Mouse (Mus musculus) ES-E14 (cell line): Measurements from ENCODE around the gene Pidd1. TPM values are rescaled to one million over a fixed set of nuclear protein-coding genes. Genes with fewer than 3 reads are reported as not detected.
A peak's percentile ranks its signal among the peaks of the same experiment; 100 is the strongest.

Experiments used
- DNase-seq: peaks from one replicate; pipeline ENCODE4 v3.0.0-alpha.2; 2013; ENCODE audit warnings: low read depth, low spot score
- H3K27ac ChIP-seq: 2 replicates; pipeline ENCODE4 v1.5.1; 2012; ENCODE audit warnings: low read depth, mild to moderate bottlenecking, low read length, moderate library complexity, mixed read lengths; ENCODE audit not compliant: poor library complexity, insufficient read depth, severe bottlenecking
- H3K36me3 ChIP-seq: 2 replicates; pipeline ENCODE4 v1.6.1; 2012; ENCODE audit warnings: mild to moderate bottlenecking, low read length, moderate library complexity, mixed read lengths; ENCODE audit not compliant: control insufficient read depth, poor library complexity, insufficient read depth, severe bottlenecking
- H3K4me1 ChIP-seq, 2 experiments: fragments of 150-350 bp in 1 of 2; sonication (generic) in 1 of 2; 2 replicates each; pipeline ENCODE4 v1.6.1; 2012; ENCODE audit warnings: low read length in 2 of 2, mild to moderate bottlenecking in 1 of 2, mixed read lengths in 1 of 2; ENCODE audit not compliant: control insufficient read depth in 2 of 2, insufficient read depth in 2 of 2, poor library complexity in 1 of 2
- H3K4me3 ChIP-seq, 2 experiments: fragments of 150-350 bp in 1 of 2; sonication (generic) in 1 of 2; 2 replicates each; pipeline ENCODE4 v1.5.1; 2012; ENCODE audit warnings: low read length in 2 of 2, low read depth in 1 of 2, mild to moderate bottlenecking in 1 of 2, mixed read lengths in 1 of 2; ENCODE audit not compliant: insufficient read depth in 1 of 2, poor library complexity in 1 of 2, severe bottlenecking in 1 of 2
- H3K9ac ChIP-seq: 2 replicates; pipeline ENCODE4 v1.6.1; 2012; ENCODE audit warnings: low read depth, mild to moderate bottlenecking, low read length, mixed read lengths; ENCODE audit not compliant: poor library complexity, insufficient read depth, severe bottlenecking
- H3K9me3 ChIP-seq: fragments of 150-350 bp; sonication (generic); 2 replicates; pipeline ENCODE4 v1.6.1; 2012; ENCODE audit warnings: low read depth, mild to moderate bottlenecking, low read length; ENCODE audit not compliant: control insufficient read depth, insufficient read depth
- CHD2 ChIP-seq: IDR thresholded peaks from 2 replicates; pipeline ENCODE4 v1.6.1; 2014; ENCODE audit warnings: mild to moderate bottlenecking, low read depth, low read length, inconsistent platforms
- HCFC1 ChIP-seq: IDR thresholded peaks from 2 replicates; pipeline ENCODE4 v1.6.1; 2012; ENCODE audit warnings: low read length, inconsistent platforms, borderline replicate concordance; ENCODE audit not compliant: insufficient read depth
- MAFK ChIP-seq: IDR thresholded peaks from 2 replicates; pipeline ENCODE4 v1.6.1; 2014; ENCODE audit warnings: mild to moderate bottlenecking, low read depth, low read length, inconsistent platforms; ENCODE audit not compliant: insufficient read depth
- ZC3H11A ChIP-seq: IDR thresholded peaks from 2 replicates; pipeline ENCODE4 v1.6.1; 2012; ENCODE audit warnings: low read depth, mild to moderate bottlenecking, inconsistent platforms, low read length, borderline replicate concordance
- ZNF384 ChIP-seq: IDR thresholded peaks from 2 replicates; pipeline ENCODE4 v1.6.1; 2012; ENCODE audit warnings: low read depth, low read length, inconsistent platforms
- in situ Hi-C, 2 experiments: fragments of 600-800 bp; cut with MboI; formaldehyde crosslinking; loops; one replicate each; pipeline ENCODE4 v1.15.1; 2025; ENCODE audit warnings: low sequenced_read_pairs in 2 of 2, inconsistent platforms in 1 of 2; ENCODE audit not compliant: unreplicated experiment in 2 of 2
- total RNA-seq: library from RNA; depleted of rRNA; stranded (reverse); fragments of 300-350 nt; gene quantifications from 2 replicates; pipeline ENCODE4 v1.2.3, GENCODE M21; 2012

Pidd1 gene
- total RNA-seq, 1 experiment = 23.4 TPM

GRCm38 (mm10) chr7:141465388-141466044 lies 21.7 kb upstream of the Pidd1 start:
- TF ChIP-seq CHD2 = no peak
- no peak for TF ChIP-seq HCFC1
- TF ChIP-seq ZC3H11A = no peak
- TF ChIP-seq MAFK = no peak
- no peak for TF ChIP-seq ZNF384
- no peak overlapping the region for H3K27ac ChIP-seq
- peaks cover 14% of the 10 kb centered on the region for H3K36me3 ChIP-seq
- no peak overlapping the region for H3K4me3 ChIP-seq
- no peaks in the 10 kb centered on the region for H3K9me3 ChIP-seq
- H3K9ac ChIP-seq = no peak overlapping the region
- DNase-seq = no peak
- in situ Hi-C loops = no loop called here
- peaks cover 4 to 49% of the 10 kb centered on the region in 2 experiments; a peak in 3 of 4 replicates for H3K4me1 ChIP-seq

GRCm38 (mm10) chr7:141464603-141465201 lies 20.9 kb upstream of the Pidd1 start:
- DNase-seq = no peak
- in situ Hi-C loops = no loop called here
- H3K9ac ChIP-seq = peak overlapping the region; percentile 43; the same call in 1 of the 2 replicates
- TF ChIP-seq HCFC1 = no peak
- TF ChIP-seq ZC3H11A = no peak
- no peak for TF ChIP-seq CHD2
- no peak for TF ChIP-seq ZNF384
- no peak for TF ChIP-seq MAFK
- no peak overlapping the region for H3K27ac ChIP-seq
- H3K4me1 ChIP-seq = peaks cover 4 to 48% of the 10 kb centered on the region in 2 experiments; a peak in 3 of 4 replicates
- H3K4me3 ChIP-seq = peak overlapping the region; percentile 45 to 60
- peaks cover 6% of the 10 kb centered on the region; the same call in 1 of the 2 replicates for H3K36me3 ChIP-seq
- H3K9me3 ChIP-seq = no peaks in the 10 kb centered on the region

GRCm38 (mm10) chr7:141463824-141464602 lies 20.2 kb upstream of the Pidd1 start:
- peak overlapping the region; percentile 43; the same call in 1 of the 2 replicates for H3K9ac ChIP-seq
- DNase-seq = no peak
- H3K36me3 ChIP-seq = no peaks in the 10 kb centered on the region
- no peak overlapping the region for H3K27ac ChIP-seq
- H3K9me3 ChIP-seq = no peaks in the 10 kb centered on the region
- TF ChIP-seq ZC3H11A (no peak), MAFK (no peak), HCFC1 (no peak), ZNF384 (no peak), CHD2 (no peak)
- peak overlapping the region; percentile 45 to 60; a peak in 3 of 4 replicates for H3K4me3 ChIP-seq
- H3K4me1 ChIP-seq = peaks cover 4 to 47% of the 10 kb centered on the region in 2 experiments; a peak in 3 of 4 replicates
- in situ Hi-C loops = no loop called here

- Histone ChIP-seq H3K9me3 (no peaks in the 10 kb centered on the region), H3K36me3 (no peaks in the 10 kb centered on the region), H3K9ac (peak overlapping the region; percentile 60), H3K4me1 (peaks cover 4 to 43% of the 10 kb centered on the region in 2 experiments; a peak in 3 of 4 replicates), H3K4me3 (peak overlapping the region; percentile 63 to 65; a peak in 2 of 4 replicates), H3K27ac (no peak overlapping the region)
- in situ Hi-C loops = no loop called here
- TF ChIP-seq ZNF384 (no peak), CHD2 (no peak), HCFC1 (no peak), MAFK (no peak), ZC3H11A (no peak)
- DNase-seq = no peak
Observed at GRCm38 (mm10) chr7:141462333-141462821, 18.6 kb upstream of the Pidd1 start.
